Mouse (Mus musculus): ENCODE measurements at regions not wholly inside any gene's neighbourhood (a gene's known extent, or its start where the extent isn't known, plus 50 kb on each side); places are given as distances from the start of the nearest gene placed in this dataset.

- Histone ChIP-seq H3K4me1 (peaks cover 32% of the 10 kb centered on the region), H3K27ac (peak overlapping the region; percentile 78), H3K4me2 (peak overlapping the region; percentile 61), H3K27me3 (no peaks in the 10 kb centered on the region), H3K9ac (no peak overlapping the region), H3K36me3 (no peaks in the 10 kb centered on the region), H3K4me3 (replicated peaks) (peak overlapping the region; percentile 32; the same call in 1 of the 2 replicates), H3K9me3 (replicated peaks) (no peaks in the 10 kb centered on the region)
- peak; percentile 20; the same call in 1 of the 2 replicates for ATAC-seq (replicated peaks; ENCODE audit: low FRiP score)
- 70% methylated on average over 5 of the region's 5 CpGs for WGBS
These were observed 100.1 kb downstream of the Mycn start for GRCm38 (mm10) chr12:12841385-12842238.

- ATAC-seq (replicated peaks; ENCODE audit: low FRiP score): peak; percentile 78
- Histone ChIP-seq H3K27ac (peak overlapping the region; percentile 78), H3K9me3 (replicated peaks) (no peaks in the 10 kb centered on the region), H3K27me3 (no peaks in the 10 kb centered on the region), H3K4me2 (peak overlapping the region; percentile 61), H3K4me1 (peaks cover 32% of the 10 kb centered on the region), H3K9ac (0 out of 2 replicates have a peak overlapping the region, but pooled peaks have one; percentile 14), H3K4me3 (replicated peaks) (peak overlapping the region; percentile 32), H3K36me3 (no peaks in the 10 kb centered on the region)
- 7% methylated on average over 17 of the region's 17 CpGs for WGBS
These were observed 100.9 kb downstream of the Mycn start for GRCm38 (mm10) chr12:12840661-12841384.

- H3K9ac ChIP-seq: no peak overlapping the region
- no peaks in the 10 kb centered on the region for H3K27me3 ChIP-seq
- H3K36me3 ChIP-seq: no peaks in the 10 kb centered on the region
- 84% methylated on average over 1 of the region's 1 CpGs for WGBS
- no peak overlapping the region for H3K4me3 ChIP-seq (replicated peaks)
- no peaks in the 10 kb centered on the region for H3K9me3 ChIP-seq (replicated peaks)
- peaks cover 29% of the 10 kb centered on the region for H3K4me1 ChIP-seq
- H3K27ac ChIP-seq: no peak overlapping the region
- no peak for ATAC-seq (replicated peaks; ENCODE audit: low FRiP score)
- no peak overlapping the region for H3K4me2 ChIP-seq
These were observed 103.9 kb downstream of the Mycn start for GRCm38 (mm10) chr12:12837775-12838174.

GRCm38 (mm10) chr12:12827821-12828641 is 113.7 kb downstream of the Mycn start:
- no peak overlapping the region for H3K4me2 ChIP-seq
- H3K27me3 ChIP-seq: no peaks in the 10 kb centered on the region
- no peaks in the 10 kb centered on the region for H3K9me3 ChIP-seq (replicated peaks)
- no peaks in the 10 kb centered on the region for H3K36me3 ChIP-seq
- H3K4me3 ChIP-seq (replicated peaks): no peak overlapping the region
- H3K9ac ChIP-seq: no peak overlapping the region
- H3K4me1 ChIP-seq: 0 out of 2 replicates have a peak, but pooled peaks cover 9% of the 10 kb centered on the region
- ATAC-seq (replicated peaks; ENCODE audit: low FRiP score): no peak
- WGBS: 69% methylated on average over 13 of the region's 13 CpGs
- no peak overlapping the region for H3K27ac ChIP-seq

- WGBS: 61% methylated on average over 9 of the region's 9 CpGs
- Histone ChIP-seq H3K27me3 (no peaks in the 10 kb centered on the region), H3K4me3 (replicated peaks) (no peak overlapping the region), H3K36me3 (no peaks in the 10 kb centered on the region), H3K9me3 (replicated peaks) (no peaks in the 10 kb centered on the region), H3K4me1 (0 out of 2 replicates have a peak, but pooled peaks cover 9% of the 10 kb centered on the region), H3K27ac (no peak overlapping the region), H3K4me2 (no peak overlapping the region), H3K9ac (no peak overlapping the region)
- ATAC-seq (replicated peaks; ENCODE audit: low FRiP score): no peak
These were observed 114.3 kb downstream of the Mycn start for GRCm38 (mm10) chr12:12827379-12827778.

- no peak overlapping the region for H3K4me3 ChIP-seq (replicated peaks)
- WGBS: 73% methylated on average over 3 of the region's 3 CpGs
These were observed 115.3 kb downstream of the Mycn start for GRCm38 (mm10) chr12:12826431-12826830.

GRCm38 (mm10) chr12:12825842-12826241 is 115.9 kb downstream of the Mycn start:
- H3K36me3 ChIP-seq: no peaks in the 10 kb centered on the region
- no peak for ATAC-seq (replicated peaks; ENCODE audit: low FRiP score)
- H3K9ac ChIP-seq: no peak overlapping the region
- 87% methylated on average over 5 of the region's 5 CpGs for WGBS
- H3K4me2 ChIP-seq: no peak overlapping the region
- H3K27ac ChIP-seq: no peak overlapping the region
- H3K27me3 ChIP-seq: no peaks in the 10 kb centered on the region
- no peaks in the 10 kb centered on the region for H3K9me3 ChIP-seq (replicated peaks)
- no peak overlapping the region for H3K4me3 ChIP-seq (replicated peaks)
- H3K4me1 ChIP-seq: 0 out of 2 replicates have a peak, but pooled peaks cover 9% of the 10 kb centered on the region

More at GRCm38 (mm10) chr12:12826431-12826830, 115.3 kb downstream of the Mycn start:
- H3K4me1 ChIP-seq: 0 out of 2 replicates have a peak, but pooled peaks cover 9% of the 10 kb centered on the region
- no peak overlapping the region for H3K9ac ChIP-seq
- no peak for ATAC-seq (replicated peaks; ENCODE audit: low FRiP score)
- H3K27me3 ChIP-seq: no peaks in the 10 kb centered on the region
- H3K36me3 ChIP-seq: no peaks in the 10 kb centered on the region
- H3K27ac ChIP-seq: no peak overlapping the region
- no peaks in the 10 kb centered on the region for H3K9me3 ChIP-seq (replicated peaks)
- H3K4me2 ChIP-seq: no peak overlapping the region

GRCm38 (mm10) chr12:12821473-12821872 is 120.2 kb downstream of the Mycn start:
- Histone ChIP-seq H3K9me3 (replicated peaks) (no peaks in the 10 kb centered on the region), H3K4me1 (no peaks in the 10 kb centered on the region), H3K9ac (no peak overlapping the region), H3K36me3 (no peaks in the 10 kb centered on the region), H3K4me2 (no peak overlapping the region), H3K27ac (no peak overlapping the region), H3K4me3 (replicated peaks) (no peak overlapping the region), H3K27me3 (no peaks in the 10 kb centered on the region)
- ATAC-seq (replicated peaks; ENCODE audit: low FRiP score): no peak
- WGBS: 81% methylated on average over 7 of the region's 7 CpGs

- Histone ChIP-seq H3K27me3 (no peaks in the 10 kb centered on the region), H3K4me3 (replicated peaks) (no peak overlapping the region), H3K36me3 (no peaks in the 10 kb centered on the region), H3K9me3 (replicated peaks) (no peaks in the 10 kb centered on the region), H3K4me1 (no peaks in the 10 kb centered on the region), H3K27ac (no peak overlapping the region), H3K4me2 (no peak overlapping the region), H3K9ac (no peak overlapping the region)
- ATAC-seq (replicated peaks; ENCODE audit: low FRiP score): no peak
- WGBS: 92% methylated on average over 2 of the region's 2 CpGs
These were observed 120.9 kb downstream of the Mycn start for GRCm38 (mm10) chr12:12820668-12821351.

GRCm38 (mm10) chr12:12819746-12820145 is 122.0 kb downstream of the Mycn start:
- H3K9me3 ChIP-seq (replicated peaks): no peaks in the 10 kb centered on the region
- ATAC-seq (replicated peaks; ENCODE audit: low FRiP score): no peak
- 76% methylated on average over 5 of the region's 5 CpGs for WGBS
- H3K9ac ChIP-seq: no peak overlapping the region
- H3K4me1 ChIP-seq: no peaks in the 10 kb centered on the region
- H3K27me3 ChIP-seq: no peaks in the 10 kb centered on the region
- H3K27ac ChIP-seq: no peak overlapping the region
- H3K4me3 ChIP-seq (replicated peaks): no peak overlapping the region
- H3K4me2 ChIP-seq: no peak overlapping the region
- no peaks in the 10 kb centered on the region for H3K36me3 ChIP-seq

GRCm38 (mm10) chr12:12814693-12815092 is 127.0 kb downstream of the Mycn start:
- Histone ChIP-seq H3K9me3 (replicated peaks) (no peaks in the 10 kb centered on the region), H3K27me3 (no peaks in the 10 kb centered on the region), H3K36me3 (no peaks in the 10 kb centered on the region), H3K27ac (no peak overlapping the region), H3K4me3 (replicated peaks) (no peak overlapping the region), H3K9ac (no peak overlapping the region), H3K4me1 (peaks cover 21% of the 10 kb centered on the region), H3K4me2 (no peak overlapping the region)
- WGBS: 52% methylated on average over 5 of the region's 5 CpGs
- no peak for ATAC-seq (replicated peaks; ENCODE audit: low FRiP score)

Measured in kidney, embryonic 15.5 days (tissue).